8 mouse cellular contexts compared by ENCODE assay signal in genomic region chr17:29355461-29355840, GRCm38 (mm10). TPM values are rescaled to one million over a fixed set of nuclear protein-coding genes. Genes with fewer than 3 reads are reported as not detected.
DNase-seq lines count a peak whose midpoint lies in the region; ATAC-seq and TF ChIP-seq lines count a peak whose summit lies in the region.

No protein-coding gene starts in this region.

- no peaks in the 10 kb centered on the region for H3K27me3 ChIP-seq in cerebellum, adult 2 months (ENCODE audit: control insufficient read depth, insufficient read depth, low read length)
- H3K27me3 ChIP-seq in forebrain, embryonic 12.5 days = no peaks in the 10 kb centered on the region
- no peaks in the 10 kb centered on the region for H3K27me3 ChIP-seq in kidney, embryonic 15.5 days
- no peaks in the 10 kb centered on the region for H3K27me3 ChIP-seq in midbrain, embryonic 11.5 days (ENCODE audit: control insufficient read depth, insufficient read depth, low read length)

- 0 out of 2 replicates have a peak overlapping the region, but pooled peaks have one; percentile 29 for H3K9ac ChIP-seq in forebrain, embryonic 12.5 days
- H3K9ac ChIP-seq in kidney, embryonic 15.5 days = peak overlapping the region; percentile 33; the same call in 1 of the 2 replicates
- H3K9ac ChIP-seq in midbrain, embryonic 11.5 days (ENCODE audit: low read length) = peak overlapping the region; percentile 77

- no peak for ATAC-seq in cerebellum, adult (ENCODE audit: insufficient number of reproducible peaks, low FRiP score, low TSS enrichment)
- ATAC-seq in forebrain, embryonic 12.5 days (ENCODE audit: low FRiP score) = peak; percentile 70
- peak; percentile 42 for ATAC-seq in kidney, embryonic 15.5 days (replicated peaks; ENCODE audit: low FRiP score)
- peak; percentile 79 for ATAC-seq in midbrain, embryonic 11.5 days (ENCODE audit: low FRiP score)

- H3K9me3 ChIP-seq in forebrain, embryonic 12.5 days = no peaks in the 10 kb centered on the region
- H3K9me3 ChIP-seq in kidney, embryonic 15.5 days (replicated peaks) = no peaks in the 10 kb centered on the region
- H3K9me3 ChIP-seq in midbrain, embryonic 11.5 days (ENCODE audit: control insufficient read depth, low read length) = no peaks in the 10 kb centered on the region

- H3K4me2 ChIP-seq in forebrain, embryonic 12.5 days = peak overlapping the region; percentile 62
- peak overlapping the region; percentile 69 for H3K4me2 ChIP-seq in kidney, embryonic 15.5 days
- peak overlapping the region; percentile 70 for H3K4me2 ChIP-seq in midbrain, embryonic 11.5 days

- no peak overlapping the region for H3K4me3 ChIP-seq in cerebellum, adult 2 months (replicated peaks; ENCODE audit: insufficient read depth, low read depth, low read length)
- 0 out of 2 replicates have a peak overlapping the region, but pooled peaks have one; percentile 0 for H3K4me3 ChIP-seq in forebrain, embryonic 12.5 days (replicated peaks)
- H3K4me3 ChIP-seq in kidney, embryonic 15.5 days (replicated peaks) = no peak overlapping the region
- H3K4me3 ChIP-seq in midbrain, embryonic 11.5 days (ENCODE audit: low read depth, low read length) = peak overlapping the region; percentile 30; the same call in 1 of the 2 replicates

- TF ChIP-seq POLR2A in cerebellum, adult 2 months (IDR thresholded peaks at IDR 0.05; ENCODE audit: borderline replicate concordance, insufficient read depth, low read length) = no peak

- 49% methylated on average over 5 of the region's 5 CpGs for WGBS in cerebellum, adult 2 months
- 13% methylated on average over 5 of the region's 5 CpGs for WGBS in forebrain, embryonic 12.5 days
- WGBS in kidney, embryonic 15.5 days = 30% methylated on average over 5 of the region's 5 CpGs
- 15% methylated on average over 5 of the region's 5 CpGs for WGBS in midbrain, embryonic 11.5 days

- no peaks in the 10 kb centered on the region for H3K36me3 ChIP-seq in forebrain, embryonic 12.5 days (replicated peaks)
- no peaks in the 10 kb centered on the region for H3K36me3 ChIP-seq in kidney, embryonic 15.5 days
- H3K36me3 ChIP-seq in midbrain, embryonic 11.5 days (ENCODE audit: control insufficient read depth, insufficient read depth, low read length) = no peaks in the 10 kb centered on the region

- no peak for DNase-seq in cerebellum, adult 2 months
- DNase-seq in midbrain, embryonic 11.5 days (ENCODE audit: low spot score, missing footprints) = peak; percentile 94
- no peak for DNase-seq in urinary bladder, adult 2 months (ENCODE audit: low spot score)
- no peak for DNase-seq in thymus, postnatal 36 days
- DNase-seq in thymus, postnatal 0 days (ENCODE audit: low spot score) = no peak

- H3K27ac ChIP-seq in cerebellum, adult 2 months (ENCODE audit: insufficient read depth, low read length) = peak overlapping the region; percentile 25; the same call in 1 of the 2 replicates
- H3K27ac ChIP-seq in forebrain, embryonic 12.5 days = peak overlapping the region; percentile 99
- peak overlapping the region; percentile 94 for H3K27ac ChIP-seq in kidney, embryonic 15.5 days
- H3K27ac ChIP-seq in midbrain, embryonic 11.5 days (ENCODE audit: low read depth, low read length) = peak overlapping the region; percentile 100

- H3K4me1 ChIP-seq in cerebellum, adult 2 months (ENCODE audit: control insufficient read depth, insufficient read depth, low read length) = peaks cover 17% of the 10 kb centered on the region
- H3K4me1 ChIP-seq in forebrain, embryonic 12.5 days = peaks cover 35% of the 10 kb centered on the region
- peaks cover 30% of the 10 kb centered on the region for H3K4me1 ChIP-seq in kidney, embryonic 15.5 days
- H3K4me1 ChIP-seq in midbrain, embryonic 11.5 days (ENCODE audit: control insufficient read depth, insufficient read depth, low read length) = peaks cover 28% of the 10 kb centered on the region

- TF ChIP-seq CTCF in cerebellum, adult 2 months (IDR thresholded peaks at IDR 0.05; ENCODE audit: borderline replicate concordance, insufficient read depth, low read depth, low read length) = no peak

RNA-seq across cellular contexts. Expression of gene Fgd2, which starts 5.3 kb away (rescaled TPM):
- polyA plus RNA-seq in cerebellum, adult 2 months (2012; rRNA removed) = 5.5 and 5.9 TPM in 2 replicates
- polyA plus RNA-seq in forebrain, embryonic 12.5 days (2016; fragmentation: Nextera tagmentation; extraction: Ambion mirVana) = 3.4 and 3.7 TPM in 2 replicates
- 12.0 and 13.0 TPM in 2 replicates for polyA plus RNA-seq in kidney, embryonic 15.5 days (2015; fragmentation: Nextera tagmentation; extraction: Ambion mirVana)
- 2.2 and 2.4 TPM in 2 replicates for polyA plus RNA-seq in midbrain, embryonic 11.5 days (2014; fragmentation: Nextera tagmentation; extraction: Ambion mirVana)
- polyA plus RNA-seq in urinary bladder, adult 2 months (2012; rRNA removed) = 19.0 and 26.4 TPM in 2 replicates
- polyA plus RNA-seq in thymus, postnatal 0 days (2015; fragmentation: Nextera tagmentation; extraction: Ambion mirVana) = 6.8 and 7.2 TPM in 2 replicates

RNA-seq across cellular contexts. Expression of gene Mtch1, which starts 7.7 kb away (rescaled TPM):
- polyA plus RNA-seq in cerebellum, adult 2 months (2012; rRNA removed) = 447 and 479 TPM in 2 replicates
- polyA plus RNA-seq in forebrain, embryonic 12.5 days (2016; fragmentation: Nextera tagmentation; extraction: Ambion mirVana) = 381 and 393 TPM in 2 replicates
- polyA plus RNA-seq in kidney, embryonic 15.5 days (2015; fragmentation: Nextera tagmentation; extraction: Ambion mirVana) = 289 and 308 TPM in 2 replicates
- 348 and 375 TPM in 2 replicates for polyA plus RNA-seq in midbrain, embryonic 11.5 days (2014; fragmentation: Nextera tagmentation; extraction: Ambion mirVana)
- polyA plus RNA-seq in urinary bladder, adult 2 months (2012; rRNA removed) = 263 and 279 TPM in 2 replicates
- polyA plus RNA-seq in thymus, postnatal 0 days (2015; fragmentation: Nextera tagmentation; extraction: Ambion mirVana) = 144 and 154 TPM in 2 replicates

RNA-seq across cellular contexts. Expression of gene Pi16, which starts 38.0 kb away (rescaled TPM):
- 0.75 and 1.0 TPM in 2 replicates for polyA plus RNA-seq in cerebellum, adult 2 months (2012; rRNA removed)
- polyA plus RNA-seq in forebrain, embryonic 12.5 days (2016; fragmentation: Nextera tagmentation; extraction: Ambion mirVana) = 1.8 and 2.2 TPM in 2 replicates
- 3.4 and 5.8 TPM in 2 replicates for polyA plus RNA-seq in kidney, embryonic 15.5 days (2015; fragmentation: Nextera tagmentation; extraction: Ambion mirVana)
- 0.56 and 0.57 TPM in 2 replicates for polyA plus RNA-seq in midbrain, embryonic 11.5 days (2014; fragmentation: Nextera tagmentation; extraction: Ambion mirVana)
- 405 and 508 TPM in 2 replicates for polyA plus RNA-seq in urinary bladder, adult 2 months (2012; rRNA removed)
- polyA plus RNA-seq in thymus, postnatal 0 days (2015; fragmentation: Nextera tagmentation; extraction: Ambion mirVana) = 3.7 and 4.4 TPM in 2 replicates

Comparison
In these comparisons a context has a peak if more than half of its experiments do, and no peak if none do; other contexts are left out.
1. H3K27ac ChIP-seq: peak in every context shown above with its lines; median percentile 100 in midbrain, embryonic 11.5 days; 99 in forebrain, embryonic 12.5 days; 94 in kidney, embryonic 15.5 days; 25 in cerebellum, adult 2 months.
2. H3K4me3 ChIP-seq: peak in forebrain, embryonic 12.5 days (single experiment) and midbrain, embryonic 11.5 days (single experiment); none in cerebellum, adult 2 months (single experiment) and kidney, embryonic 15.5 days (single experiment).
3. RNA of gene Pi16, which starts 38.0 kb away (polyA plus RNA-seq): 405 to 508 TPM in urinary bladder, adult 2 months; 3.4 to 5.8 TPM in kidney, embryonic 15.5 days, 3.7 to 4.4 TPM in thymus, postnatal 0 days, 1.8 to 2.2 TPM in forebrain, embryonic 12.5 days, 0.75 to 1.0 TPM in cerebellum, adult 2 months and 0.56 to 0.57 TPM in midbrain, embryonic 11.5 days; every median in the first group is over 10 times any median in the second.
4. Peak in every context shown above with its lines, with median percentiles within 50 percentile points of each other: H3K4me2 ChIP-seq and H3K9ac ChIP-seq.